Mouse (Mus musculus) small intestine, adult 2 months (tissue): ENCODE results near the gene Taar8c. TPM values are rescaled to one million over a fixed set of nuclear protein-coding genes. Genes with fewer than 3 reads are reported as not detected.

Source experiments
- H3K27ac ChIP-seq: fragments of 200-500 bp; 2 replicates; pipeline ENCODE4 v1.5.1; 2012; ENCODE audit warnings: low read depth, low read length, control low read depth, inconsistent platforms; ENCODE audit not compliant: insufficient read depth
- H3K27me3 ChIP-seq: fragments of 200-500 bp; 2 replicates; pipeline ENCODE4 v1.6.1; 2012; ENCODE audit warnings: mild to moderate bottlenecking, moderate library complexity, low read length, inconsistent platforms; ENCODE audit not compliant: control insufficient read depth, insufficient read depth
- H3K36me3 ChIP-seq: fragments of 200-500 bp; 2 replicates; pipeline ENCODE4 v1.6.1; 2012; ENCODE audit warnings: mild to moderate bottlenecking, low read length, control low read depth, inconsistent platforms; ENCODE audit not compliant: control insufficient read depth, insufficient read depth
- H3K4me1 ChIP-seq: fragments of 200-500 bp; 2 replicates; pipeline ENCODE4 v1.6.1; 2012; ENCODE audit warnings: low read length, inconsistent platforms, mixed read lengths; ENCODE audit not compliant: control insufficient read depth, insufficient read depth, insufficient read length
- H3K4me3 ChIP-seq: fragments of 200-500 bp; 2 replicates; pipeline ENCODE4 v1.5.1; 2012; ENCODE audit warnings: low read depth, mild to moderate bottlenecking, control low read depth, inconsistent platforms, low read length, moderate library complexity
- CTCF ChIP-seq: fragments of 200-500 bp; IDR thresholded peaks from 2 replicates; pipeline ENCODE4 v1.5.1; 2012; ENCODE audit warnings: low read depth, mild to moderate bottlenecking, control low read depth, inconsistent platforms, low read length, moderate library complexity, mixed read lengths; ENCODE audit not compliant: insufficient replicate concordance, insufficient read length; ENCODE audit errors: extremely low read depth
- POLR2A ChIP-seq: fragments of 200-500 bp; IDR thresholded peaks from 2 replicates; pipeline ENCODE4 v1.6.1; 2012; ENCODE audit warnings: low read depth, mild to moderate bottlenecking, control low read depth, inconsistent platforms, low read length, moderate library complexity
- WGBS: fragments of 180-500 bp; shearing (Covaris S2); methylation state at CpG from one replicate; pipeline ENCODE4 v1.1.7; 2018; 5-methylcytosine and 5-hydroxymethylcytosine counted together
- polyA plus RNA-seq: library from polyadenylated mRNA; depleted of rRNA; stranded (reverse); fragments of >200 nt; gene quantifications from 2 replicates; pipeline ENCODE4 v1.2.3, GENCODE M21; 2012; rRNA removed

Taar8c gene
- polyA plus RNA-seq, 1 experiment = not detected

DNA sequence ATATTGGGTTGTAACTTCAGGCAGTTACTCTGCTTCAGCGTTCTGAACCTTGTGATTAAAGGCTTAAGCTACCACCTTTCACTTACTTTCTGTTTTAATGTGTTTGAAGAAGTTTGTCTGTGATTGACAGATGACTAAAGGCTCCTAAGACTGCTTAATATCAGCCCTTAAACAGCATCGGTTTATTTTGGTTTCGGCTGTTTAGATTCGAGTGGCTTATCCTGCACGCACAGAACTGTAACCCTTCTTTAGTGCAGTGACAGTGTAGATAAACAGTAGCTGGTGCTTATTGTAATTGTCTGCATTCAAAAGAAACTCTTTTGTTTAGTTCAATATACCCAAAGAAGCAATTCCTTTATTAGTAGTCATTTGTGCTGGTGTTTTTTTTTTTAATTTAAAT is 49.7 kb downstream of the Taar8c start:
- TF ChIP-seq POLR2A (no peak), CTCF (no peak)
- no peak overlapping the region for H3K4me3 ChIP-seq
- no peaks in the 10 kb centered on the region for H3K27me3 ChIP-seq
- no peak overlapping the region for H3K27ac ChIP-seq
- no peaks in the 10 kb centered on the region for H3K36me3 ChIP-seq
- 69% methylated on average over 5 of the region's 5 CpGs for WGBS
- no peaks in the 10 kb centered on the region for H3K4me1 ChIP-seq

Other genes with a start within 250 kb of the Taar8c start
- gene Vnn1, start 207.2 kb downstream of the Taar8c start, polyA plus RNA-seq = 9.0 and 118 TPM in 2 replicates
- not detected in 2 replicates for gene Taar1, start 181.6 kb downstream of the Taar8c start, polyA plus RNA-seq
- not detected in 2 replicates for gene Taar2, start 163.3 kb downstream of the Taar8c start, polyA plus RNA-seq
- gene Taar3, start 152.4 kb downstream of the Taar8c start, polyA plus RNA-seq = not detected in 2 replicates
- not detected in 2 replicates for gene Taar4, start 141.4 kb downstream of the Taar8c start, polyA plus RNA-seq
- not detected in 2 replicates for gene Taar5, start 131.2 kb downstream of the Taar8c start, polyA plus RNA-seq
- not detected in 2 replicates for gene Taar6, start 116.3 kb downstream of the Taar8c start, polyA plus RNA-seq
- not detected in 2 replicates for gene Taar7a, start 108.4 kb downstream of the Taar8c start, polyA plus RNA-seq
- not detected in 2 replicates for gene Taar7b, start 102.0 kb downstream of the Taar8c start, polyA plus RNA-seq
- gene Taar7d, start 74.7 kb downstream of the Taar8c start, polyA plus RNA-seq = not detected in 2 replicates
- not detected in 2 replicates for gene Taar7e, start 64.3 kb downstream of the Taar8c start, polyA plus RNA-seq
- not detected in 2 replicates for gene Taar7f, start 52.4 kb downstream of the Taar8c start, polyA plus RNA-seq
- gene Taar8a, start 25.4 kb downstream of the Taar8c start, polyA plus RNA-seq = not detected in 2 replicates
- gene Taar8b, start 9.6 kb downstream of the Taar8c start, polyA plus RNA-seq = 0.11 TPM in 1 of 2 replicates, not detected in the other
- gene Taar9, start 7.6 kb upstream of the Taar8c start, polyA plus RNA-seq = not detected in 2 replicates
- 41.2 and 59.9 TPM in 2 replicates for gene Stx7, start 47.4 kb upstream of the Taar8c start, polyA plus RNA-seq
- 3.5 and 12.0 TPM in 2 replicates for gene Moxd1, start 121.6 kb upstream of the Taar8c start, polyA plus RNA-seq